Mouse (Mus musculus) spleen, adult 18-20 months (tissue): ENCODE data around the gene Cdyl2.

Experiments
- DNase-seq, 2 experiments: peaks; one replicate each; pipeline ENCODE4 v3.0.0; 2022; ENCODE audit warnings: mixed read lengths in 2 of 2

The Cdyl2 gene

DNA sequence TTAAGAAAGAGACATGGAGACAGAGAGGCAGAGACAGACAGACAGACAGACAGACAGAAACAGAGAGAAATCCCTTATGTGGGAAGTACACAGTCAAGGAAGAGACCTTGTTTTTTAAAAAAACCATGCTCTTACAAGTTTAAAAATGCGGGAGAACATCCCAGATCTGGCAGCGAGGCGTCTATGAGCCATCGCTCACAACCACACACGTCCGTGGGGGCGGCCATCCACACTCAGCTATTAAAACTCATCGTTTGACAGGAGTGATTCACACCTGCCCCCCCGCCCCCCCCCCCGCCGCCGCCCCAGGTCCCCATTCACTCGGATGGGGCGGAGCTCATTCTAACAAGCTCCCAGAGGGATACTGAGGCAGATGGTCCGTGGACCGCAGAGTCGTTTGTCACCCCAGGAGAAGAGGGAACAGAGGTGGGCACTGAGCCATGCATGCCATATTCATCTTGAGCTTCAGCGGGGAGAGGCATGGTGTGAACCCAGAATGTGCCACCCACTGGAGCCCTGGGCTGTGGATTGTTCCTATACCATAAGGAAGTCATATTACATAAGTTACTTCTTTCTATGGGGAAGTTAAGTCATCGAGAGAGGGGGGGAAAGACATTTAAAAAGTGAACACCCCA is 113.0 kb downstream of the Cdyl2 start:
- no peak for DNase-seq

DNA sequence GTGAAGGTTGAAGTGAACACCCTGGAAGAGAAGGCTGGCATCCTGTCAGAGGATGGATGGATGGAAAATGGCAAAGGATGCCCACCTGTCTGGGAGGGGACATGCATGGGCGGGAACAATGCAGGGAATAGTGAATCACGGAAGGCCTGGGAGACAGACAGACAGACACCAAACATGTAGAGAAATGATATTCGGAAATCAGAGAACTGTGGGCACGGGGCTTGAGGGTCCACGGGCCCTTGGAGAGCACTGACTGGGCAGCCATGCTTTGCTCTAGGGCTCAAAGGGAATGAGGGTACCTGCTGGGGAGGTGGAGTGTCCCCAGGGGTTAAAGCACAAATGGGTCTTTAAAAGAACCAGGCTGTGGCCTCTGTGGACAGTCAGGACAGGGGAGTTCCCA is 113.6 kb downstream of the Cdyl2 start:
- no peak for DNase-seq

DNA sequence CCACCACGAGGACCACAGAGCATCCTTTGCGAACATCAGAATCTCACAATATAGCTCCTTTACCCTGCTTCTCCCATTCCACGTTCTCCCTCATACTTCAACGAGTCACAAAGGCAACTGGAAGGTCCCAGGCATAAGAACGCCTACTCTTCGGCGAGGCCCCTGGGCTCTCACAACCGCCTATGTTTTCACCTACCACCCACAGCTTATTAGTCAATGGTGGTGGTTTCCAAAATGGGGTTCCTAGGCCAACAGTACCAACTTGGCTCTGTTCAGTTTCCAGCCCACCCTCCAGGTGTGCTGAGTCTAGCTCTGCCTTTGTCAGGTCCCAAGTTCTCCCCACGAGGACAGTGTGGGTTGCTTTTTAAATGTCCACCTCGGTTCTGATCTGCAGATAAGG is 114.0 kb downstream of the Cdyl2 start:
- no peak for DNase-seq

DNA sequence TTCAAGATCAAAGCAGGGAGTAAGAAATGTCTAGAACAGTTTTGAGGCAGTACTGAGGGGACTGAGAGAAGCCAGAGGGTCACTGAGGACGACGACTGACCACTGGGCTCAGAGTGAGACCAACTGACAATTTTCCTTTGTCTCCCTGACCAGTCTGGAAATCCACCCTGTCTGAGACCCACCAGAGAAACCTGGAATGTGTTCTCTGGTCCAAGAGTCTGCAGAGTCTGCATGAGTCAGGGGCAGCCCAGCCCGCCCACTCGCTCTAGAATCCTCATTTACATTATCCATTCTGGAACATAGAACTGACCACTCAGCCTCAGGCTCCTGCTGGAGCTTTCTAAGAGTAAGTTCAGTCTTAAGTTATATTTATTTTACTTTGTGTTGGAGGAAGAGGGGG is 114.9 kb downstream of the Cdyl2 start:
- no peak for DNase-seq

DNA sequence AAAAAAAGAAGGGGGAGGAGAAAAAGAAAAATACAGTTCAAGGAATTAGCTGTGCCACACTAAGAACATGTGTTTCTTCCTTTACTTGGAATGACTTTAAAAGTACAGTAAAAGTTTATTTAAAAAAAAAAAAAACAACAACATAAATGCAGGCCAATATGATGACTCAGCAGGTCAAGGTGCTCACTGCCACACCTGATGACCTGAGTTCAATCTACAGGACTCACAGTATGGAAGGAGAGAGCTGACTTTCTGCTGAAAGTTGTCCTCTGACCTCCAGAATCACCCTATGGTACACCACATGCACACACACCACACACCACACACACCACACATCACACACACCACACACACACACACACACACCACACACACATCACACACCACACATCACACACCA is 116.4 kb downstream of the Cdyl2 start:
- no peak for DNase-seq

DNA sequence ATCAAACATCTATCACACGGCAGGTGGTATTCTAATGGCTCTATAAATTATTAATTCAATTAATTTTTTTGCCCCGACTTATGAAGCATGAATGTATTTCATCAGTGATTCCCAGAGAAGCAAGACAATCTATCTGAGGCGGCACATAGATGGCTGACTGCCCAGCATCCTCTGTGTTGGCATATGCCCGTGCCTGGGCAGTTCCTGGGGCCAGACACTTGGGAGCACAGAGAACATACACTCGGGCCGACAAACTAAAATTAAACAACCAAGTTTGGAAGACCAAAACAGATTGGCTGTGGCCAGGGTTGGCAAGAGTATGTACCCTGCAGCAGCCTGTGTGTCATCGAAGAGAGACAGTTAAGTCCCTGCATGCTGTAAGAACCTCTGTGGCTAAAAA is 117.9 kb downstream of the Cdyl2 start:
- no peak for DNase-seq

DNA sequence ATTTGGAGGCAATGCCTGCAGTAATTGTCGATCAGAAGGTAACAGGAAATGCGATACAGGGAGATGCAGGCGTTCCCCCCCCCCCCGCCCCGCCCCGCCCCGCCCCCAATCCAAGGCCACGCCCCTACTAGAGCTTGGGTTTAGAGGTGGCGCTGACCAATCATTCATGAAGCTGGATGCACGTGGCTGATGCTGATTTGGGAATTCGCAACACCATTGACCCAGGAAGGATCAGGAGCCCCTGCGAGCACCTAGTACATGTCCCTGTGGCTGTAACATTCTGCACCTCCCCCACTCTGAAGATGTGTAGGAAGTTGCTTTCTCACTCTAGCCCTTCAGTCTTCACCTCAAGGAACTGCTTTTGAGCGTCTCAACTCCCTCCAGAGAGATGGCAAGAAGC is 126.6 kb downstream of the Cdyl2 start:
- no peak for DNase-seq

DNA sequence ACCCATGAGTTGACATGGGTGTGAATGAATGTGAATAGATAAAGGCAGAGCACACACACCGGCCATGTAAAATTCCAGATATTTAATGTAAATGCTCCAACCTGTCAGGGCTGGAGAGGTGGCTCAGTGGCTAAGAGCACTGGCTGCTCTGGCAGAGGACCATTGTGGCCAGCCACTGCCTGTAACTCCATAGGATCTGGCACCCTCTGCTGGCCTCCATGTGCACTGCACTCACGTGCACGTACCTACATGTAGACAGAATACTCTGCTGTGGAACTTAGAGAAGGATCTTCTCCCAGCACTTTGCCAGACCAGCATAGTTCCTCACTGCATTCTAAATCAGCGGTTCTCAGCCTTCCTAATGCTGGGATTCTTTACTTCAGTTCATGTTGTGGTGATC is 130.0 kb downstream of the Cdyl2 start:
- DNase-seq, result peak in 1 of 2 experiments; percentile 13

DNA sequence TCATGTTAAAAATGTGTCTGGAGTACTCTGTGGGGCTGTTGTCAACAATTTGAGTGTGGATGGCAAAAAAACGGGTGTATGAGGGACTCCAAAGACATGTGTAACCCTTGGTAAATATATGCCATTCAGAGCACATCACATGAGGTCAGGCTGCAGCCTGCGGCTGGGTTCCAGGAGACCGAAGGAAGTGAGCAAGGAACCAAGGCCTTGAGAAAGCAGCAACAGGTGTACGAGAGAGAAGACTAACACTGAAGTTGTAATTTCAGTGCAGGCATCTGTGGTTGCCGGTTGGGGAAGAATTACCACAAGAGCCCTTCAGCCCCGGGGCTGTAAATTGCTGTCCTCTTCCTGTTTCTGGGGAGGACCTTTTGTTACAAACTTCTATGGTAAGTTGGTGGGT is 133.1 kb downstream of the Cdyl2 start:
- DNase-seq, result no peak

DNA sequence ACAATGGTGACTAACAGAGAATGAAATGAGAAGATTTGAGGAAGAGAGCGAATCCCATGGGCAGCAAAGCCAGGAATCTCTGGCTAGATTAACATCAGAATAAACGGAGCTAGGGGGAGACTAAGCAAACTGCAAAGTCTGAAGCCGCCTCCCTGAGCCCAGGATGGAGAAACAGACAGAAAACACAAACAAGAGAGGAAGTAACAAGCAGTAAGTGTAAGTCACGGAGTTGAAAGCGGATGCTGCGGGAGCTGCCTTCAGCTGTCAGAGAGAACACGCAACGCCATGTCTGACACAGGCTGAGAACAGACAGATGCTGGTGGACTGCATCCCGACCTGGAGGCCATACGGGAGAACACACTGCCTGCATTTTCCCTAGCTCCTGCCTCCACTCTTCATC is 141.6 kb downstream of the Cdyl2 start:
- no peak for DNase-seq

DNA sequence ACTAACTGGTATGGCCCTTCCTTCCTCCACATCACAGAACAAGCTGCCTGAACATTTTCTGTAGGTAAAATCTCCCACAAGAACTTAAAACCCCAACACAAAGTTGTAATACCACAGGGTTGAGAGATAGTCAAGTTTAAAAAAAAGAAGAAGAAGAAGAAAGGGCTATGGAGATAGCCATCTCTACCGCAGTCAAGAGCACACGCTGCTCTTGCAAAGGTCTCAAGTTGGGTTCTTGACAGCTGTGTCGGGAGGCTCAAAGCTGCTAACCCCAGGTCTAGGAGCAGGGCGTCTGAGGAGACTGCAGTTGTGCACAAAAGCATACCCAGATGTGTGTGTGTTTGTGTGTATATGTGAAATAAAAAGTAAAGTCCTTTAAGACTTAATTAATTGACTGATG is 142.2 kb downstream of the Cdyl2 start:
- no peak for DNase-seq

DNA sequence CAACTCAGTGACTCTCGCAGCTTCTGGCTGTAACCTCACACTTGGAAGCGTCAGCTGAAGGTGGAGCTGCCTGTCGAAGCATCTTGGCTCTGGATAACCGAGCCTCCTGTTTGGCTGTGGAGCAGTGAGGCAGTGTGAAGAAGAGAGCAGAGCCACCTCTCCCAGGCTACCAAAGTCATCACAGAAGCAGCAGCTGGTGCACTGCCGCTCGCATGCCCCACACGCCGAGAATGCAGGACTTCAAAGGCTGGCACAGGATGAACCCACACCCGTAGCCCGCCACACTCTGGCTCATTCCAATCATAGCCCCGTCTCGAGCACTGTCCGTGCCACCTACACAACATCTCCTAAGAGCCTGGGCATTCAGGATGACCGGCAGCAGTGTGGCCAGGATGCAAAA is 142.7 kb downstream of the Cdyl2 start:
- DNase-seq, result no peak

DNA sequence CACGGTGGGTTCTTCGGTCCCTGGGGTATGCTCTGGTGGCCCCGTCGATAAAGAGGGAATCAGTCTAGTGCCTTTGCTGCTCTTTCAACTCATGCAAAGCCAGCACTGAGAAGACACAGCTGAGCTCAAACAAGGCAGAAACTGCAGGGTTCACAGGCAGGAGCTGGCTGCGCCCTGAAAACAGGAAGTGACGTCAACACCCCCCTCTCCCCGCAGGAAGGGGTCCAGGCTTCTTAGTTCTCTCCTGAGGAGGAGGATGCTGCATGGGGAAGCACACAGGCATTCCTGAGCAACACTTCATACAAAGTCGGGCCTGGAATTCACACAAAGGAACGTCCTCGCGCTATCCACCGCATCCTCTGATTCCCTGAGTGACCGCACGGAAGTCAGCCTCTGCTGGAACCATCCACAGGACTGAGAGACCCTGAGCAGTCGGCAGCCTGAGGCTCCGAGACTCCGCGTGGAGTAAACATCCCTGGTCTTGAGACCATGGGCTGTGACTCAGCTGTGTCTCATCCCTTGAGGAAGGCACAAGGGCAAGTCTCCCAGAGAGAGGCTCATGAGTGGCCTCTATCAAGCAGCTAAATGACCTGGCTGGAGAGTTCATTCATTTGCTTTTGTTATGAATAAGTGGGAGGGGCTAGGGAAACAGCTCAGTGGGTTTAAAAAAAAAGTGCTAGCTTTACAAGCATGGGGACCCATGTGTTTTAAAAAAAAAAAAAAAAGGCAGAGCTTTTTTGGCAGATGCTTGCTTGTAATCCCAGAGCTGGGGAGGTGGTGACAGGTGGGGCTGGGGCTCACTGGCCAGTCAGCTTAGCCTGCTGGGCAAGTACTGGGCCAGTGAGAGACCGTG is 144.9 kb downstream of the Cdyl2 start:
- peak; percentile 14 to 19 for DNase-seq

DNA sequence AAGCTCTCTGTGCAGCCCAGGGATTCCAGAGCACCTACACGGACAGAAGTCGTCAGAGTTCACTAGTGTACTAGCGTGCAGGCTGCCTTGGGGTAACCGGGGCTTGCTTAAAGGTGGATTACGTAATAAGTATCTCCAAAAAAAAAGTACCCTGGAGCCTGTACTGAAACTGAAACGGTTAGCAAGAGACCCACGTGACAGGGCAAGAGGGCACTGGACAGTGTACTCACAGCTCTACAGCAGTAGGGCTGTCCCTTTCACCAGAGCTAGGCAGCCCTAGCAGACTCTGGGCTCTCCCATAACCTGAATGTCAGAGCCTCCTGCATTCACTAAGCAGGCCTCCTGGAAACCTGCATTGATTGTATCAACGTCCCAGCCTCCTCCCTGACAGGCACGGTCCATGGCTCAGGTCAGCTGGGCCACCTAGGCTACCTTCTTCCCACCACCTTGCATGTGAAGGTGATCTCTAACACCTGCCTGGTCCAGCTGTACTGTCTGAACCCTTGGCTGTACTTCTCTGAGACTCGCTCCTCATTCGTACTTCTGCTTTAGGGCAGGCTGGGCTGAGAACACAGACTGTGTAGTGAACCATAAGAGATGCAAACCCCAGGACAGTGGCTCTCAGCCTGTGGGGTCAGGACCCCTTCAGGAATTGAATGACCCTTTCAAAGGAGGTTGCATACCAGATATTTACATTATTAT is 151.3 kb downstream of the Cdyl2 start:
- no peak for DNase-seq

DNA sequence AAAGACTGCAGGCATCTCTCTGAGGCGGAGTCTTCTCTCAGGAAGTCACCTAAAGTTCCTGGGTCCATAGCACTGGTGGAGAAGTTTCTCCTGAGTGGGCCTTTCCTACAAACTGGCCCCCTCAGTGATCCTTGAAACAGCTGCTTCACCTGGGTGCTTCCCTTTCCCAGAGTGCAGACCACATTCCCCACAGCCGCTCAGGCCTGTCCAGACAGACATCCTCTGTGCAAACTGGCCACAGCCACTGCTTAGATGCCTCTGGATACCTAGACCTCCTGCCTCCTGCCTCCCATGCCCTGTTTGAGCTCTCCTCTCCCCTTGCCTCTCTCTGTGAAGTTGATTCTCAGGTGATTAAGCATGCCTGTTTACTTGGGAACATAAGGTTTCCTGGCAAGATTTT is 156.1 kb downstream of the Cdyl2 start:
- no peak for DNase-seq

DNA sequence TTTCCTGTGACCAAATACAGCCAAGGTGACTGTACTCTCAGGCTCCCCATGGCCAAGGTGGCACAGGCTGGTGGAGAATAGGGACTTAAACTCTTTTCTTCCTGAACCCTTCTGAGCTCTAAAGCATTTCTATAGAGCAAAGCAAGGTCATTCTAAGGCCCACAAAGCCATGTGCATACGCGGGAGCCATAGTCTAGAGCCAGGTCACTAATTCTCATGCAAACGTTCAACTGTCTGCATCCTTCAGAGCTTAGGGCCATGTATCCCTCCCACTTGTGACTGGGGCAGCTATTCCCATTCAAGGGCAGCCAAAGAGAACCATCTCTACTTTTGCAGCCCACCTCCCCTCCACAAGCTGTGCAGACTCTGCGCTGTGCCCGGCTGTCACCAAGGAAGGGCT is 159.7 kb downstream of the Cdyl2 start:
- no peak for DNase-seq

DNA sequence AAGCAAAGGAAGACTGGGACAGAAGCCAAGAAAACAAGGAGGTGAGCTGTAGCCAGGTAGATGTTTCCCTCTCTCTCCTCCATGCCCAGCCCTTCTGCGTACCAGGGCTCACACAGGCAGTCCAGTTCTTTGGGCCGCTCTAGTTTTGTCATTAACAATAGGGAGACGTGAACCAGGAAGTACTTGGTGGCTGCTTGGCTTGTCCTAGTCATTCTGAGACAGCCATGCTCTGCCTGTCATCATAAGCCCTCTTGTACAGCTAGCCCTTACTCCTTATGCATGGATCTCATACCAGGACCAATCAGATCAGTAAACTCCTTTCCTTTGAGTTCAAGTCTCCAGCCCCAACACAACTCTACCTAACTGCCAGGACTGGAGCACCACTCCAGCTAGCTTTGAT is 180.0 kb downstream of the Cdyl2 start:
- no peak for DNase-seq

DNA sequence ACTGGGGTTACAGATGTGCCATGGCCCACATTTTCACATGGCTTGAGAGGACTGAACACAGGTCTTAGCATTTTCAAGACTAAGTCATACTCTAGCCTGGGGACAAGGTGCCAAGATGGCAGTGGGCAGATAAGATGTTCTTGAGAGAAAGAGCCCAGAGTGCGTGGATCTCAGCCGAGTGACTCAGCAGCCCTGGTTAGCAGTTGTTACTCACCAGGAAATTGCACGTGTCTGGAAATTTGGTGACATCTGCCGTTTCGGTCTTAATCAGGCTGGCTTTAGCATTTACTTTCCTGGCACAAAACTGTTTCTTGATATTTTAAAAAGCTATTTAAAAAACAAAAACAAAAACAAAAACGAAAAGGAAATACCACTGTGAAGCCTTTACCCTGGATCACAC is 180.5 kb downstream of the Cdyl2 start:
- no peak for DNase-seq

DNA sequence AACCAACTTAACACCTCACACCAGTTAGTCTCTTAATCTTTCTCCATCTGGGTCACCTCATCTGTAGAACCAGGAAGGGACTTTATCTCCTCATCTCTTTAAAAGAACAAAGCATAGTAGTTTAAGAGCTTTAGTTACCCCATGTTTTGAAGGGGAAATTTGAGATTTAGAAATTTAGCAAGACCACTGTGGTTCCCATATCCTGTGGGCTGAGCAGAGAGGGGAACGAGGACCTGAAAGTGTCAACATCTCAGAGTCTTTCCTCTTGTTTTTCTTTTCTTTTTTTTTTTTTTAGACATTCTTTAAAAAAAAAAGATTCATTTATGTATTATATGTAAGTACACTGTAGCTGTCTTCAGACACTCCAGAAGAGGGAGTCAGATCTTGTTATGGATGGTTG is 189.4 kb downstream of the Cdyl2 start:
- DNase-seq, result no peak

DNA sequence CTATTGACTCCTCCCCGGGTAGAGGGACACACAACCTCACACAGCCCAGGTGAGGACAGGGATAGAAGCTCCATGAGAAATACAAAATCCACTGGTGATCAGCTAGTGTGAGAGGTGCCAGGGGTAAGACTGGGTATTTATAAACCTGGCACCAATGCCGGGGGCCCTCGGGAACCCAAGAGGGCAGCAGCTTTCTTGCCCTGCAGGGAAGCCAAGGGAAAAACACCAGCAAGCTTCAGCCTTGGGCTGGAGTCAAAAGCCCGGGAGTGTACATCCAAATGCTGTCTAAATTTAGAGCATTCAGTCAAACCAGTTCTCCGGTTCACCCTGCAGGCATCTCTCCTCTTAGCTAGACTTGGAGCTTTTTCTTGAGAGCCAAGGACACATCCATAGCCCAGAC is 189.9 kb downstream of the Cdyl2 start:
- no peak for DNase-seq

DNA sequence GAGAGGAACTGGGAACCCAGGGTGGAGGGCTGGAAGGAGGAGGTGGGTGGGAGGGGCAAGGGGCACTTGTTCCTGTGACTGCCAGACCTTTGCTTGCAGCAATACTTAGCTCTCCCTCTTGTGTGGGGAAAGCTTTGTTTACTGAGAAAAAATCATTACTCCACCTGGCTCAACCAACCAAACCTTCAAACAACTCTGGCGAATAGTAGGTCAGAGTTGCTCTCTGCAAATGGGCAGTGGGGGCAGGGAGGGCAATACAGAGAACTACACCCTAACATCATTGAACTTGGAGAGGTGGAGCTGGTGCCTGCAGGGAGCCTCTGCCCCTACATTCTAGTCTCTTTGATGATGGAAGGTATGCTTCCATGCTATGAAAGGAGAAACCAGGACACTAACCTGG is 192.7 kb downstream of the Cdyl2 start:
- DNase-seq, result no peak

DNA sequence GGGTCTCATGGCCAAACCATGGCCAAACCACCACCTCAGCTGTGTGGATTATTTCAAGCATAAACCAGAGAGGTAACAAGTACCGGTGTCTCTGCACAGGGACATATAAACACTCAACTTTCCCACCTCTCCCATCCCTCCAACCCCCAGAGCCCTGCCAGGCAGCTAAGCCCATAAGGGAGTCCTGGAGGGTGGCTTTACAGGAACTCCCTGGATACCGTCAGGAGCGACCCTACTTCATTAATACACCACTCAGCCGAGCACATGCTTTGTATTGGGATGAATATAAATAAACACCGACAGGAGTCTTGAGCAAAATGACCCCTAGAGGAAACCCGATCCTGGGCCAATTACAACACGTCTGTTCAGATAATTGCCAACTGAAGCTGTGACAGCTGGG is 194.0 kb downstream of the Cdyl2 start:
- no peak for DNase-seq

DNA sequence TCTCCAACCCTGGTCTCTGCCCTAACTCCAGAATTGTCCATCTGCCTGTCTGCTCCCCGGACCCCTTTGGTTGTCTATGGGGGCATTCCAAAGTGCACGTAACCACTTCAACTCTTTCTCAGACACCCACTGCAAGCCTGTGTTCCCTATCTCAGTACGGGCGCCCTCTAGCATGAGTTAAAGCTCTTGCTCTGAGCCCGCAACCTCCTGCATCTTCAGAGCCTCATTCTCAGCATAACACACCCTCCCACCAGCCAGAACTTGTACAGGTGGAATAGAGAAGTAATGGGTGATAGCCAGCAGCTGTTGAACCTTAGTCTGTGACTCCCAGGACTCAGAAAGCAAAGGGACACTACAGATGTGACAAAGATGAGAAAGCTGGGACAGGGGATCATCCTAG is 196.0 kb downstream of the Cdyl2 start:
- no peak for DNase-seq

DNA sequence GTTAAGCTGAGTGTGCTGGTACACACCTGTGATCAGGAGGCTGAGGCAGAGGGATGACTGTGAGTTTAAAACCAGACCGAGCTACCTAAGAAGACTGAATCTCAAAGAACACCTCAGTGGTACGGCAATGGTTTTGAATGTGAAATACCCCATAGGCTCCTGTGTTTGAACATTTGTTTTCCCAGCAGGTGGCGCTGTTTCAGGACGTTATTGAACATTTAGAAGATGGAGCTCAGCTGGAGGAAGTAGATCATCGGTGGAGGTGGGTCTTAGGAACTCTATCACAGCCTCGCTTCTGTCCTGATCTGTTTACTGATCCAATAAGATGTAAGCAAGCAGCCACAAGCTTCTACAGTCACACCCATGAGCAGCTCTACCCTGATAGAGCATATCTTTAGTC is 199.7 kb downstream of the Cdyl2 start:
- DNase-seq, result no peak
